Mouse (Mus musculus) layer of hippocampus, adult 18-20 months (tissue): ENCODE results near the gene Rhox2b. TPM values are rescaled to one million over a fixed set of nuclear protein-coding genes. Genes with fewer than 3 reads are reported as not detected.
"Not testable (repeated sequence)": the region's sequence is repeated elsewhere in the genome, so short reads cannot be mapped to it uniquely, and the experiment has no call there.

Experiments used
- DNase-seq, 2 experiments: peaks; one replicate each; pipeline ENCODE4 v3.0.0; 2022; ENCODE audit warnings: low spot score in 2 of 2
- long read RNA-seq: library from polyadenylated mRNA; stranded (forward); transcript quantifications from one replicate; pipeline ENCODE4 v2.0.0, GENCODE M21; 2021
- total RNA-seq, 2 experiments: library from RNA; stranded (reverse); gene quantifications; 2 replicates each; pipeline ENCODE4 v1.2.3; 2021

The Rhox2b gene
- not detected for total RNA-seq
- long read RNA-seq: 0 reads

- not testable (repeated sequence) for DNase-seq
Observed at GRCm38 (mm10) chrX:37411767-37412166, at the start of gene Rhox2b. Gene Rhox2b (plus strand): TSS chrX:37412067.

- not testable (repeated sequence) for DNase-seq
Observed at GRCm38 (mm10) chrX:37379728-37380127, 32.1 kb upstream of the Rhox2b start, which contains the start of gene Rhox3a2. Gene Rhox3a2 (plus strand): TSS chrX:37380028.

- DNase-seq: not testable (repeated sequence)
Observed at GRCm38 (mm10) chrX:37390548-37390947, 21.3 kb upstream of the Rhox2b start, which contains the start of gene Rhox4a2. Gene Rhox4a2 (plus strand): TSS chrX:37390848.

- not testable (repeated sequence) for DNase-seq
Observed at GRCm38 (mm10) chrX:37432194-37432593, 20.3 kb downstream of the Rhox2b start, which contains the start of gene Rhox4b. Gene Rhox4b (plus strand): TSS chrX:37432494.

GRCm38 (mm10) chrX:37453380-37453779, 41.5 kb downstream of the Rhox2b start, which contains the start of gene Rhox2c:
Gene Rhox2c (plus strand): TSS chrX:37453680.
- not testable (repeated sequence) for DNase-seq

- DNase-seq: not testable (repeated sequence)
Observed at GRCm38 (mm10) chrX:37458285-37458684, 46.4 kb downstream of the Rhox2b start, which contains the start of gene Rhox3c. Gene Rhox3c (plus strand): TSS chrX:37458585.

Other genes starting within 250 kb of the Rhox2b start
- under 1 TPM; 0.30 TPM for gene Akap14, start 243.2 kb upstream of the Rhox2b start, total RNA-seq
- 100 to 1,000 TPM; 209 to 223 TPM for gene Ndufa1, start 220.9 kb upstream of the Rhox2b start, total RNA-seq
- 1 to 10 TPM; 7.3 to 8.4 TPM for gene Rnf113a1, start 220.8 kb upstream of the Rhox2b start, total RNA-seq
- not detected for gene Gm9, start 201.0 kb upstream of the Rhox2b start, total RNA-seq
- not detected for gene Rhox1, start 189.8 kb upstream of the Rhox2b start, total RNA-seq
- not detected for gene Rhox2a, start 167.1 kb upstream of the Rhox2b start, total RNA-seq
- gene Rhox3a, start 162.1 kb upstream of the Rhox2b start, total RNA-seq: not detected
- gene Rhox4a, start 146.7 kb upstream of the Rhox2b start, total RNA-seq: not detected
- gene Rhox3a2, start 32.0 kb upstream of the Rhox2b start, total RNA-seq: not detected
- gene Rhox4a2, start 21.2 kb upstream of the Rhox2b start, total RNA-seq: not detected
- gene Rhox4b, start 20.4 kb downstream of the Rhox2b start, total RNA-seq: not detected
- gene Rhox2c, start 41.6 kb downstream of the Rhox2b start, total RNA-seq: not detected
- not detected for gene Rhox3c, start 46.5 kb downstream of the Rhox2b start, total RNA-seq
- gene Rhox4c, start 68.3 kb downstream of the Rhox2b start, total RNA-seq: not detected
- gene Rhox2d, start 81.4 kb downstream of the Rhox2b start, total RNA-seq: not detected
- not detected for gene Rhox4d, start 102.3 kb downstream of the Rhox2b start, total RNA-seq
- gene Rhox2e, start 118.4 kb downstream of the Rhox2b start, total RNA-seq: not detected
- gene Rhox3e, start 130.0 kb downstream of the Rhox2b start, total RNA-seq: not detected
- not detected for gene Rhox4e, start 145.3 kb downstream of the Rhox2b start, total RNA-seq
- gene Rhox2f, start 159.3 kb downstream of the Rhox2b start, total RNA-seq: not detected
- gene Rhox3f, start 168.9 kb downstream of the Rhox2b start, total RNA-seq: not detected
- gene Rhox4f, start 195.6 kb downstream of the Rhox2b start, total RNA-seq: not detected
- not detected for gene Rhox3g, start 216.5 kb downstream of the Rhox2b start, total RNA-seq
- gene Rhox2g, start 231.4 kb downstream of the Rhox2b start, total RNA-seq: not detected
- gene Rhox4g, start 239.3 kb downstream of the Rhox2b start, total RNA-seq: not detected